Mouse (Mus musculus) liver, embryonic 16.5 days (tissue): ENCODE results near the gene Ctsw. TPM values are rescaled to one million over a fixed set of nuclear protein-coding genes. Genes with fewer than 3 reads are reported as not detected.
A peak's percentile ranks its signal among the peaks of the same experiment; 100 is the strongest.

Experiments
- ATAC-seq: fragments of 200-750 bp; cut with Nextera tagmentation; 2 replicates; pipeline ENCODE4 v1.8.0; 2017; ENCODE audit warnings: low read depth, mild to moderate bottlenecking, moderate number of reproducible peaks, moderate library complexity
- H3K27ac ChIP-seq: fragments of 300-500 bp; sonication (generic); 2 replicates; pipeline ENCODE4 v1.5.1; 2014; ENCODE audit warnings: mild to moderate bottlenecking, low read length
- H3K27me3 ChIP-seq: fragments of 300-500 bp; sonication (generic); 2 replicates; pipeline ENCODE4 v1.6.1; 2014; ENCODE audit warnings: low read depth, low read length, mixed read lengths; ENCODE audit not compliant: control insufficient read depth, insufficient read depth
- H3K36me3 ChIP-seq: fragments of 300-500 bp; sonication (generic); 2 replicates; pipeline ENCODE4 v1.6.1; 2014; ENCODE audit warnings: mild to moderate bottlenecking; ENCODE audit not compliant: control insufficient read depth, insufficient read depth
- H3K4me1 ChIP-seq: fragments of 300-500 bp; sonication (generic); 2 replicates; pipeline ENCODE4 v1.6.1; 2014; ENCODE audit warnings: low read depth, low read length, mixed read lengths; ENCODE audit not compliant: control insufficient read depth
- H3K4me2 ChIP-seq: fragments of 300-500 bp; sonication (generic); 2 replicates; pipeline ENCODE4 v1.6.1; 2014; ENCODE audit warnings: low read depth, low read length, mixed read lengths
- H3K4me3 ChIP-seq: fragments of 300-500 bp; sonication (generic); 2 replicates; pipeline ENCODE4 v1.5.1; 2014; ENCODE audit warnings: low read depth, mild to moderate bottlenecking, low read length
- H3K9ac ChIP-seq: fragments of 300-500 bp; sonication (generic); 2 replicates; pipeline ENCODE4 v1.6.1; 2014; ENCODE audit warnings: low read depth, low read length
- H3K9me3 ChIP-seq: fragments of 300-500 bp; sonication (generic); replicated peaks from 2 replicates; pipeline ENCODE4 v1.6.1; 2016; ENCODE audit warnings: low read length; ENCODE audit not compliant: control insufficient read depth
- WGBS: fragments of 180-500 bp; shearing (Covaris S2); extraction: QIAGEN DNeasy Blood & Tissue Kit; methylation state at CpG from one replicate; pipeline ENCODE4 v1.1.7; 2014; ENCODE audit not compliant: insufficient replicate concordance; 5-methylcytosine and 5-hydroxymethylcytosine counted together
- polyA plus RNA-seq: library from polyadenylated mRNA; unstranded; fragments of >200 nt; fragmentation: Nextera tagmentation; extraction: Ambion mirVana; gene quantifications from 2 replicates; pipeline ENCODE4 v1.2.1, GENCODE M21; 2015

The Ctsw gene
- polyA plus RNA-seq, 1 experiment from 2014 or later, result 0.58 TPM

- peak overlapping the region; percentile 11; the same call in 1 of the 2 replicates for H3K27ac ChIP-seq
- WGBS, result 27% methylated on average over 3 of the region's 3 CpGs
- peak overlapping the region; percentile 85 for H3K9ac ChIP-seq
- peak overlapping the region; percentile 92 for H3K4me2 ChIP-seq
- H3K36me3 ChIP-seq, result no peaks in the 10 kb centered on the region
- H3K4me3 ChIP-seq, result peak overlapping the region; percentile 88
- ATAC-seq, result no peak
- peaks cover 34% of the 10 kb centered on the region for H3K4me1 ChIP-seq
- H3K9me3 ChIP-seq, result no peaks in the 10 kb centered on the region
- H3K27me3 ChIP-seq, result no peaks in the 10 kb centered on the region
These were observed 8.4 kb downstream of the Ctsw start for GRCm38 (mm10) chr19:5459896-5460295.

- no peak for ATAC-seq
- 52% methylated on average over 7 of the region's 7 CpGs for WGBS
- no peak overlapping the region for H3K4me2 ChIP-seq
These were observed 9.3 kb downstream of the Ctsw start for GRCm38 (mm10) chr19:5459019-5459418.

DNA sequence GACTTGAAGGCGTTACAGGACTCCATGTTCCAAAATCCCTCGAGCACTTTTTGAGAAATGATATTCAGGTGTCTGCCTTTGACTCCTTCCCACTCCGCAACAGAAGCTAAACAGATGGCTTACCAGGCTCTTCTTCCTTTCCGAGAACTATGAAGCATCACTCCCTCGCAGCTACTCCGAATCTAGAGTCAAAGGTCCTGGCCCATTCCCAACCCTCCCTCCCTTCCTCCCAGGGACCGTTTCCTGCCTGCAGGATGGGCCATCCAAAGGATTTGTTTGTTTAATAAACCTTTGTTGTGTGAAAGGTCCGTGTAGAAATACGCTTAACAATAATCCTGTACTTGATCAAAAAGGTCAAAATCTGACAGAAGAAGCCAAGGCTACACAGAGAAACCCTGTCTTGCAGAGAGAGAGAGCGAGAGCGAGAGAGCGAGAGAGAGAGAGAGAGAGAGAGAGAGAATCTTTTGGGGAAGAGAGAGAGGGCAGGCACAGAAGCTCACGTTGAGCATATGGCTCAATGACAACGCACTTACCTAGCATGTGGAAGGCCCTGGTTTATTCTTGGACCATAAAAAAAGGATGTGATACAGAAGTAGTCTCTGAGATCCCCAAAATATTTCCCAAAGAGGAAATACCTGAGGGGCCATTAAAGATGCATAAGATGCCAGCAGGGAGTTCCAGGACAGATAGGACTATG lies 10.4 kb downstream of the Ctsw start, which contains the start of gene Ccdc85b:
TSS of gene Ccdc85b (minus strand) at position 149 of the 697 bp plus-strand sequence.
- H3K9me3 ChIP-seq, result no peaks in the 10 kb centered on the region
- no peak for ATAC-seq
- H3K4me3 ChIP-seq, result peak within 1 kb of the TSS; percentile 80
- no peaks in the 10 kb centered on the region for H3K36me3 ChIP-seq
- H3K27me3 ChIP-seq, result no peaks in the 10 kb centered on the region
- H3K4me1 ChIP-seq, result peaks cover 34% of the 10 kb centered on the region
- 13% methylated on average over 14 of the region's 14 CpGs for WGBS
- H3K4me2 ChIP-seq, result peak within 1 kb of the TSS; percentile 100
- peak within 1 kb of the TSS; percentile 78 for H3K27ac ChIP-seq
- peak within 1 kb of the TSS; percentile 77 for H3K9ac ChIP-seq

More at GRCm38 (mm10) chr19:5459019-5459418, 9.3 kb downstream of the Ctsw start:
- peaks cover 34% of the 10 kb centered on the region for H3K4me1 ChIP-seq
- no peaks in the 10 kb centered on the region for H3K27me3 ChIP-seq
- H3K27ac ChIP-seq, result no peak overlapping the region
- no peaks in the 10 kb centered on the region for H3K9me3 ChIP-seq
- no peaks in the 10 kb centered on the region for H3K36me3 ChIP-seq
- H3K4me3 ChIP-seq, result no peak overlapping the region
- no peak overlapping the region for H3K9ac ChIP-seq

- no peaks in the 10 kb centered on the region for H3K27me3 ChIP-seq
- WGBS, result under 1% methylated on average over 69 of the region's 70 CpGs
- peak overlapping the region; percentile 78 for H3K27ac ChIP-seq
- H3K4me3 ChIP-seq, result peak overlapping the region; percentile 80
- no peaks in the 10 kb centered on the region for H3K9me3 ChIP-seq
- H3K9ac ChIP-seq, result peak overlapping the region; percentile 77
- H3K36me3 ChIP-seq, result no peaks in the 10 kb centered on the region
- peak; percentile 89 for ATAC-seq
- peak overlapping the region; percentile 100 for H3K4me2 ChIP-seq
- H3K4me1 ChIP-seq, result peaks cover 34% of the 10 kb centered on the region
These were observed 11.2 kb downstream of the Ctsw start for GRCm38 (mm10) chr19:5456922-5457745.

DNA sequence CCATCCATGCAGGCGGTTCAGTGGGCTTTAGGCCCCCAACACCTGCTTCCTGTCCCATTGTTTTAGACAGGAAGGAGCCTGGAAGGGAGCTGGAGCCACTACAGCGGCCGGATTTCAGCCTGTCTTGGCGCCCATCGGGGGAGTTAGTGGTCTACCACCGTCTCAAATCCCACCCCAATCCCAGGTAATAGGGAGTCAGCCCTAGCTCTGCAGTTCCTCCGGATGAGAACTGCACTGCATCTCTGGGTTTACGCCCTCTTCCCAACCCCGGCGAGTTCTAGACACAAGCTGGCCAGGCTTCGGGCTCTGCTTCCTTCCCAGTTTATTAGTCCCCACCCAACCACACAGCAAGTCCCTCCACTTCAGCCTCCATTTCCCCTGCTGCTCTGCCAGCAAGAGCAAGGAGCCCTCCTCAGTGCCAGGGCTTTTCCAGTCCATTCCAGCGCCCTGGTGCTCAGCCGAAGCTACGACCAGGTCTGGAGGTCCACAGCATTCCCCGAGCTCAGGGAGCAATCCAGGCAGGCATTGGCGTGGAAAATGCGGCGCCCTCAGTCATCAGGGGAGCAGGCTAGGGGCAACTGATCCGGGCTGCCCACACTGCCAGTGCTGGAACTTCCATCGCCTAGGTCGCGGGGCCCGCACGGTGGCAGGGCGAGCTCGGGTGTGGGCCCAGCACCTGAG lies 11.9 kb downstream of the Ctsw start:
- peaks cover 33% of the 10 kb centered on the region for H3K4me1 ChIP-seq
- H3K36me3 ChIP-seq, result no peaks in the 10 kb centered on the region
- H3K9ac ChIP-seq, result peak overlapping the region; percentile 77
- no peaks in the 10 kb centered on the region for H3K9me3 ChIP-seq
- peak overlapping the region; percentile 80 for H3K4me3 ChIP-seq
- H3K4me2 ChIP-seq, result peak overlapping the region; percentile 100
- no peaks in the 10 kb centered on the region for H3K27me3 ChIP-seq
- no peak for ATAC-seq
- 3% methylated on average over 26 of the region's 26 CpGs for WGBS
- H3K27ac ChIP-seq, result no peak overlapping the region

- H3K4me1 ChIP-seq, result peaks cover 27% of the 10 kb centered on the region
- H3K27ac ChIP-seq, result no peak overlapping the region
- ATAC-seq, result no peak
- peaks cover 4% of the 10 kb centered on the region; the same call in 1 of the 2 replicates for H3K27me3 ChIP-seq
- 55% methylated on average over 8 of the region's 8 CpGs for WGBS
- 0 out of 2 replicates have a peak overlapping the region, but pooled peaks have one; percentile 6 for H3K4me2 ChIP-seq
- no peak overlapping the region for H3K4me3 ChIP-seq
- no peaks in the 10 kb centered on the region for H3K9me3 ChIP-seq
- H3K9ac ChIP-seq, result no peak overlapping the region
- H3K36me3 ChIP-seq, result no peaks in the 10 kb centered on the region
These were observed 12.7 kb downstream of the Ctsw start for GRCm38 (mm10) chr19:5455568-5455967.

GRCm38 (mm10) chr19:5455037-5455436 lies 13.3 kb downstream of the Ctsw start:
- no peak for ATAC-seq
- Histone ChIP-seq H3K27me3 (peaks cover 9% of the 10 kb centered on the region), H3K4me2 (no peak overlapping the region), H3K9ac (no peak overlapping the region), H3K27ac (no peak overlapping the region), H3K4me3 (no peak overlapping the region), H3K4me1 (peaks cover 27% of the 10 kb centered on the region), H3K36me3 (no peaks in the 10 kb centered on the region), H3K9me3 (no peaks in the 10 kb centered on the region)
- 74% methylated on average over 12 of the region's 12 CpGs for WGBS

DNA sequence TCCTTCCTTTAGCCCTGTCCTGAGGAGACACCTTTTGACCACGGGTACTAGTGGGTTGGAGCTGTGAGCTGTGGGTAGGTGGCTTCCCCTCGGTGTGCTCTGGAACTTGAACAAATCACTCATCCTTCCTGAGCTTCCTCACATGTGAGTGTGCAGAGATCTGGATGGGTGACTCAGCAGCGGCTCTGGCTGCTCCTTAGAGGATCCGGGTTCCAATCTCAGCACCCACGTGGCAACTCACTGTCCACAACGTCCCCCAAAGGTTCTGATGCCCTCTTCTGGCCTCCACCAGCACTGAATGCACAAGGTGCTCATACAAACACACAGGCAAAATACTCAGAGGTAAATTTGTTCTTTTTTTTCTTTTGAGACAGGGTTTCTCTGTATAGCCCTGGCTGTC lies 16.5 kb downstream of the Ctsw start:
- ATAC-seq, result no peak
- WGBS, result 50% methylated on average over 6 of the region's 6 CpGs
- H3K4me1 ChIP-seq, result peaks cover 35% of the 10 kb centered on the region
- H3K4me3 ChIP-seq, result no peak overlapping the region
- peaks cover 42% of the 10 kb centered on the region for H3K27me3 ChIP-seq
- no peak overlapping the region for H3K4me2 ChIP-seq
- no peaks in the 10 kb centered on the region for H3K9me3 ChIP-seq
- H3K27ac ChIP-seq, result no peak overlapping the region
- H3K9ac ChIP-seq, result no peak overlapping the region
- no peaks in the 10 kb centered on the region for H3K36me3 ChIP-seq
